Mouse (Mus musculus) liver, embryonic 16.5 days (tissue): Measurements from ENCODE around the gene Chd6. TPM values are rescaled to one million over a fixed set of nuclear protein-coding genes. Genes with fewer than 3 reads are reported as not detected.

Experiments used
- ATAC-seq: fragments of 200-750 bp; cut with Nextera tagmentation; 2 replicates; pipeline ENCODE4 v1.8.0; 2017; ENCODE audit warnings: low read depth, mild to moderate bottlenecking, moderate number of reproducible peaks, moderate library complexity
- H3K27ac ChIP-seq: fragments of 300-500 bp; sonication (generic); 2 replicates; pipeline ENCODE4 v1.5.1; 2014; ENCODE audit warnings: mild to moderate bottlenecking, low read length
- H3K27me3 ChIP-seq: fragments of 300-500 bp; sonication (generic); 2 replicates; pipeline ENCODE4 v1.6.1; 2014; ENCODE audit warnings: low read depth, low read length, mixed read lengths; ENCODE audit not compliant: control insufficient read depth, insufficient read depth
- H3K36me3 ChIP-seq: fragments of 300-500 bp; sonication (generic); 2 replicates; pipeline ENCODE4 v1.6.1; 2014; ENCODE audit warnings: mild to moderate bottlenecking; ENCODE audit not compliant: control insufficient read depth, insufficient read depth
- H3K4me1 ChIP-seq: fragments of 300-500 bp; sonication (generic); 2 replicates; pipeline ENCODE4 v1.6.1; 2014; ENCODE audit warnings: low read depth, low read length, mixed read lengths; ENCODE audit not compliant: control insufficient read depth
- H3K4me2 ChIP-seq: fragments of 300-500 bp; sonication (generic); 2 replicates; pipeline ENCODE4 v1.6.1; 2014; ENCODE audit warnings: low read depth, low read length, mixed read lengths
- H3K4me3 ChIP-seq: fragments of 300-500 bp; sonication (generic); 2 replicates; pipeline ENCODE4 v1.5.1; 2014; ENCODE audit warnings: low read depth, mild to moderate bottlenecking, low read length
- H3K9ac ChIP-seq: fragments of 300-500 bp; sonication (generic); 2 replicates; pipeline ENCODE4 v1.6.1; 2014; ENCODE audit warnings: low read depth, low read length
- H3K9me3 ChIP-seq: fragments of 300-500 bp; sonication (generic); replicated peaks from 2 replicates; pipeline ENCODE4 v1.6.1; 2016; ENCODE audit warnings: low read length; ENCODE audit not compliant: control insufficient read depth
- WGBS: fragments of 180-500 bp; shearing (Covaris S2); extraction: QIAGEN DNeasy Blood & Tissue Kit; methylation state at CpG from one replicate; pipeline ENCODE4 v1.1.7; 2014; ENCODE audit not compliant: insufficient replicate concordance; 5-methylcytosine and 5-hydroxymethylcytosine counted together
- polyA plus RNA-seq: library from polyadenylated mRNA; unstranded; fragments of >200 nt; fragmentation: Nextera tagmentation; extraction: Ambion mirVana; gene quantifications from 2 replicates; pipeline ENCODE4 v1.2.1, GENCODE M21; 2015

Gene Chd6
- polyA plus RNA-seq, 1 experiment from 2014 or later = 4.7 TPM

DNA sequence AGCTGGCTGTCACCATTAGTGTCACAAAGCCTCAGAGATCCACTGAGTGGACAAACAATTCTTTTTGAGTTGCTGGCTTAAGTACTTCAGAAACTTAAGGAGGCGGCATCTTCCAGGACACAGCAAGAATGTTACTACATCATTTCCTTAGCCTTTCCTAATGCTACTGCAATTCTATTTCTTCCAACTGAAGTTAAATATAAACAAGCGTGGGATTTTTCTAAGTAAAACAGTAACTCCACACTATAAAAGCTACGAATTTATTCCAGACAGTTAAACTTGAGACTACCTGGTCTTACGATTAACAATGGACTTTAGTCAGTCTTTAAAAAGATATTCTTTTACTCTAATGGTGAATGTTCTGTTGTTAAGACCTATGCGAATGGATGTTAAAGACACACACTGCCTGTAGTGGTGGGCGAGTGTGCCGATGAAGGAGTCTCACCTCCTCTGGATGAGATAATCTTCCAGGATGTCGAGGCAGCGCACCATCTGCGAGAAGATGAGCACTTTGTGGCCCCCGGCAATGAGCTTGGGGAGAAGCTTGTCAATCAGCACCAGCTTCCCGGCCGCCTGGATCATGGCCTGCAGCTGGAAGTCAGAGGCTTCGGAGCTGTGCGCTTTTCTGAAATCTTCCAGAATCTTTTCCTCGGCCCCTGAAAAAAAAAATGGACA lies 96.2 kb downstream of the Chd6 start:
- no peaks in the 10 kb centered on the region for H3K4me1 ChIP-seq
- H3K4me3 ChIP-seq = no peak overlapping the region
- H3K9me3 ChIP-seq = no peaks in the 10 kb centered on the region
- WGBS = 79% methylated on average over 16 of the region's 16 CpGs
- no peak for ATAC-seq
- H3K27me3 ChIP-seq = no peaks in the 10 kb centered on the region
- no peak overlapping the region for H3K27ac ChIP-seq
- peaks cover 6% of the 10 kb centered on the region; the same call in 1 of the 2 replicates for H3K36me3 ChIP-seq
- no peak overlapping the region for H3K9ac ChIP-seq
- no peak overlapping the region for H3K4me2 ChIP-seq

DNA sequence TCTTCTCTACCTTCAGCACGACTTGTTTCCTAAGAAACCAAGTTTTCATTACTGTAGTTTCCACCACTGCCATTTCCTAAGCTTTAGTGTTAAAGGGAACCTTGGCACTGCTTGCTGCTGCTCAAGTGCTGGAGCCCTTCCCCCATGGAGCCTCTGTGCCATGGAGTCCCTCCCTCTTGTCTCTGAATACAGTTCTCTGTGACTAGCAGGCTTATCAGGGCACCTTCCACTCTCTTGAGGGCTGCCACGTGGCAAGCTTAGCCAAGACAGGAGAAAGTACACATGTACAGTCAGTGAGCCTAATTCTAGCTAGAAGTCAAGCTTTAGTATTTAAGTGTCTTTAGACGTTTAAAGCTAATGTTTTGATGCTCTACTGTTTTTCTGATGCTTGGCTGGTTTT lies 104.5 kb downstream of the Chd6 start:
- Histone ChIP-seq H3K4me2 (no peak overlapping the region), H3K4me1 (no peaks in the 10 kb centered on the region), H3K9ac (no peak overlapping the region), H3K4me3 (no peak overlapping the region), H3K27ac (no peak overlapping the region), H3K9me3 (no peaks in the 10 kb centered on the region), H3K27me3 (no peaks in the 10 kb centered on the region), H3K36me3 (no peaks in the 10 kb centered on the region)
- 38% methylated on average over 3 of the region's 3 CpGs for WGBS
- ATAC-seq = peak; percentile 45; the same call in 1 of the 2 replicates

DNA sequence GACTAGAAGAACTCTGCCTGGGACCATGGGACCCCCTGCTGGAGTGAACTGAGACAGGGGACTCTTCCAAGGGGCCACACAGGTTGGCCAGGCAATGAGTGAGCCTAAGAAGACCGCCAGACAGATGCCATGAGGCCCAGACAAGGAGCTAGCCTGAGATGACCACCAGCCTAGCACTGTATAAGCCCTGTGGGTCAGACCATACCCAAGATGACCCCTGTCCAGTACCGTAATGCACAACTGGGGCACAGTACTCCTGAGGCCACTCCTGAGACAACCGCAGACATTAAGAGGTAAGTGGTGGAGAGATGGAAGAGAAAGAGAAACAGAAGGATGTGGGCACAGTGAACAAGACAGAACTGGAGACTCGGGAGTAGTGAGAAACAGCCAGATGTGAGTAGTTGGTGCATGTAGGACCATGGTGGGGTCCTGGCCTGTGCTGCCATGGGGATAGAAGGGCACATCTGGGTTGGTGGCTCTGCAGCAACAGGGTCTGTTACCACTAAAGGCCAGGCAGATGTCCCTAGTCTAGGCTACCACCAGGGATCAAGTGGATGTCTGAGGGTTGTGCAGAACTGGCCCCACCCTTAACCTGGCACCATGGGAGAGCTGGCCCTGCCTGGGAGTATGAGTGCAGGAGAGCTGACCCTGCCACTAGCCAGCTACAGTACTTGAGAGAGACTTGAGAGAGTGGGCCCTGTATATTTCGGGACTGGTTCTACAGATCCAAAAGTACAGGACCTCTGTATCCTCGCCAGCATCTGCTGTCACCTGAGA lies 111.7 kb downstream of the Chd6 start:
- ATAC-seq = 0 out of 2 replicates have a peak, but pooled peaks have one; percentile 19
- no peak overlapping the region for H3K9ac ChIP-seq
- H3K4me3 ChIP-seq = no peak overlapping the region
- H3K4me1 ChIP-seq = no peaks in the 10 kb centered on the region
- H3K9me3 ChIP-seq = no peaks in the 10 kb centered on the region
- H3K27me3 ChIP-seq = no peaks in the 10 kb centered on the region
- no peak overlapping the region for H3K27ac ChIP-seq
- no peaks in the 10 kb centered on the region for H3K36me3 ChIP-seq
- 72% methylated on average over 6 of the region's 6 CpGs for WGBS
- H3K4me2 ChIP-seq = no peak overlapping the region

DNA sequence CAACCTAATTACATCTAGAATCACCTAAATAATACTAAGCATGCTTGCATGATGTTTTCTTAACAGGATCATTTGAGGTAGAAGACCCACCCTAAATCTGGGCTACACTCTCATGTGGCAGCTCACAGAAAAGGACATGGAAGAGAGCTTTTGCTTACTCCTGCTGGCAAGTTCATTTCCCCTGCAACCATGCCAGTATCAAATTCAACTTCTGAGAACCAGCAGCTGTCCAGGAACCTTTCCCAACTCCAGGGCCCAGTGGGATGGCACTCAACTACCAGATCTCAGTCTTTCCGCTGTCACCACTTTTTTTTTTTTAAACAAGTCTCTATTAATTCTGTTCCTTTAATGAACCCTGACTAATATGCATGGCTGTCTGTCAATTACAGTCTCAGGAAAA lies 114.7 kb downstream of the Chd6 start:
- Histone ChIP-seq H3K27ac (no peak overlapping the region), H3K9ac (no peak overlapping the region), H3K9me3 (no peaks in the 10 kb centered on the region), H3K4me2 (no peak overlapping the region), H3K4me3 (no peak overlapping the region), H3K36me3 (no peaks in the 10 kb centered on the region), H3K4me1 (no peaks in the 10 kb centered on the region), H3K27me3 (no peaks in the 10 kb centered on the region)
- 86% methylated on average over 1 of the region's 1 CpGs for WGBS
- ATAC-seq = no peak

DNA sequence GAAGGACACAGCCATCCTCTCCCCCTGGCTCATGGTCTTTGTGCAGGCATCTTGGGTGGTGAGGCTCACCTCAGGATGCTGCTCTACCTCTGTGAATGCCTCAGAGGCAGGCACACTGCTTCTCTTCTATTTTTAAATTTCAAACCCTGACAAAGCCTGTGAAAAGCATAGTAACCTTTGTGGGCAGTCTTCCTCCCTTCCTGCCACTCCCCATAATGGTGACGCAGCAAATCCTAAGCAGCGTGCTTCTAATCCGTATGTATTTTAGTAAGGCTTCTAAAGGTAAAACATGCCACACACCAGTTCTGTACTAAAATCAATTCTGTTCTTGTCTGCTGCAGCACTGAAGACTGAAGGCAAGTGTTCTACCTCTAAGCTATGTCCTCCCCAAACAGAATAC lies 116.4 kb downstream of the Chd6 start:
- Histone ChIP-seq H3K9me3 (no peaks in the 10 kb centered on the region), H3K4me2 (no peak overlapping the region), H3K27ac (no peak overlapping the region), H3K4me3 (no peak overlapping the region), H3K4me1 (no peaks in the 10 kb centered on the region), H3K36me3 (no peaks in the 10 kb centered on the region), H3K27me3 (no peaks in the 10 kb centered on the region), H3K9ac (no peak overlapping the region)
- ATAC-seq = no peak
- WGBS = 36% methylated on average over 3 of the region's 3 CpGs

DNA sequence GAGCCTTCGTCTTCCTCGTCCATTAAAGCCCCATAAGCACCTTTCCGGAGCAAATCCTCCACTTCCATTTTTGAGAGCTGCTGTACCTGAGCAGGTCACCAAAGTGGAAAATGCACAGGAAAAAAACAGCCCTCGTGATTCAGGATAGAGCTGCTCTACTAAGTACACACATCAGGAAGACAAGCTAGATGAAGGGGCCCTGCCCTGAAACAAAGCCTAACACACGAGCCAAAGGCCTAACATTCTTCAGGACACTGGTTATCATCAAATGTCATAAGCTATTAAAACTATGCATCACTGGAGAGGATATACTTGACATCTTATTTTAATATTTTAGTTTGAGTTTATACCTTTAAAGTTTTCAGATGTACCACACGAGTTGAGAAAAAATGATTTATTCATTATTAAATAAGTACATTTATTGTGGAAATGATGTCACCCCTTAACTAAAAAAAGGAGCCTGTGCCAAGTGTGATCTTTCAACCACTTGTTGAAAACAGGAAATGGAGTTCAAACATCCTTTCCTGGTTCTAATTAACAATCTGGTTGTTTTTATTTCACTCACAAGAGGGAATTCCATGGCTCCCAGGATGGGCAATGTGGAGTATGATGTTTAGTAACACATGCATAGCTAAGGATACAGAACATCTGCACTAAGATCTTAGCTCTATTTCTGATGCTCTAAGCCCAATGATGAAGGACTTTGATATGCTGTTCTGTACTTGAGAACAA lies 118.4 kb downstream of the Chd6 start:
- no peak for ATAC-seq
- 64% methylated on average over 6 of the region's 6 CpGs for WGBS
- Histone ChIP-seq H3K36me3 (peaks cover 2% of the 10 kb centered on the region), H3K4me1 (no peaks in the 10 kb centered on the region), H3K9ac (no peak overlapping the region), H3K4me2 (no peak overlapping the region), H3K9me3 (no peaks in the 10 kb centered on the region), H3K27ac (no peak overlapping the region), H3K27me3 (no peaks in the 10 kb centered on the region), H3K4me3 (no peak overlapping the region)

DNA sequence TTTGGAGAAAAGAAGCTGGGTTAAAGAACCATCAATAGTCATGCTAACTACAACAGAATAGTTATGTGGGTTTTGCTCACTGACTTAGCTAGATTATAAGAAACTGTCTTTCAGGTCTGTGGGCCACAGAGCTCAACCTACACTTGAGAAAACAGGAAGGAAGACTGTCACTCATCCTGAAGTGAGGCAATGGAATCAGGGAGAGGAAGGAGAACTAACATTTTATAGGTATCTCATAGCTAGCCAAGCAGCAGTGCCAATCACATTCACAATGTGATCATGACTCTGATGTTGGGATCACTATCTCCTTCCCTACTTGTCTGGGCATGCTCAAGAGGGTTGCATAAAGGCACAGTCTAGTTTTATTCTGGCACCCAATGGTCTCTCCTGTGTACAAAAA lies 121.4 kb downstream of the Chd6 start:
- H3K9ac ChIP-seq = no peak overlapping the region
- no peaks in the 10 kb centered on the region for H3K4me1 ChIP-seq
- peaks cover 2% of the 10 kb centered on the region for H3K36me3 ChIP-seq
- no peaks in the 10 kb centered on the region for H3K27me3 ChIP-seq
- H3K9me3 ChIP-seq = no peaks in the 10 kb centered on the region
- H3K27ac ChIP-seq = no peak overlapping the region
- H3K4me3 ChIP-seq = no peak overlapping the region
- ATAC-seq = no peak
- no peak overlapping the region for H3K4me2 ChIP-seq

DNA sequence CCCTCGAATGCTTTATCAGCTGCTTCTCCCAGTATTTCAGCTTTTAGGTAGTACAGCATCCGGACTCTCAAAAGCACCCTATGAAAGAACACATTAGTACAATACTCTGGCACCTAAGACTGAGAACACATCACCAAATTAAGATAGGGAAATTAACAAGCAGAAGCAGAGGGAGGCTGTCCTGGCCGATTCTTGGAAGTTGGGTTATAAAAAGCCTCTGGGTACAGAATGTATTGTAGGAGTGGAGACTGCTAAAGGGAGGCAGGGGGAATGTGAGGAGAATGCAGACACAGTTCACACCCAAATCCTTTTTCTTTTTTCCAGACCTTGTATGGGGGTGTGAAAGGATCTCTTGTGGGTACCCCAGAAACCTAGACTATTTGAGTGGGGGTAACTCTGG lies 126.2 kb downstream of the Chd6 start:
- H3K4me1 ChIP-seq = no peaks in the 10 kb centered on the region
- no peak for ATAC-seq
- H3K27ac ChIP-seq = no peak overlapping the region
- peaks cover 6% of the 10 kb centered on the region for H3K36me3 ChIP-seq
- no peak overlapping the region for H3K4me2 ChIP-seq
- no peaks in the 10 kb centered on the region for H3K9me3 ChIP-seq
- no peak overlapping the region for H3K9ac ChIP-seq
- WGBS = 67% methylated on average over 3 of the region's 3 CpGs
- H3K4me3 ChIP-seq = no peak overlapping the region
- H3K27me3 ChIP-seq = no peaks in the 10 kb centered on the region

DNA sequence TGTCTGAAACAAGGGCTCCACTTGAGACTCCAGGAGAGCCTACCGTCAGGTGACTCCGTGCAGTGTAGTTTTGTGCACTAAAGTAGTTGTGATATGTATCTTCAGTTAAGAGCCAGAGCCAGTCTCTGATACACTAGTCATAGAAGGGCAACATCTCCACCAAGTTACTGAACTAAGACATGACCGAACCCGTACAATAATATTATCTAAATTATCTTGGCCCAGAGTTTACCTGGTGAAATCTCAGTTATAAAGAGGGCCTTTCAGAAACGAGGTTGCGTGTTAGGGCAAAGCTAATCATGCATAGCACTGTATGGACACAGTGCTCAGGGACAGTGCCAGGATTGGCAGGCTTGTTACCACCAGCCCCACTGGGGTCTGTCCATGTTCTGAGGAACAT lies 127.1 kb downstream of the Chd6 start:
- H3K4me3 ChIP-seq = no peak overlapping the region
- H3K9me3 ChIP-seq = no peaks in the 10 kb centered on the region
- H3K27ac ChIP-seq = no peak overlapping the region
- H3K4me1 ChIP-seq = no peaks in the 10 kb centered on the region
- H3K36me3 ChIP-seq = peaks cover 5% of the 10 kb centered on the region
- H3K9ac ChIP-seq = no peak overlapping the region
- H3K27me3 ChIP-seq = no peaks in the 10 kb centered on the region
- 85% methylated on average over 6 of the region's 6 CpGs for WGBS
- ATAC-seq = no peak
- H3K4me2 ChIP-seq = no peak overlapping the region
